Mouse (Mus musculus) T-helper 1 cell (primary cell): Measurements from ENCODE around the gene Cd276.

Experiments used
- in situ Hi-C: fragments of 300-600 bp; cut with MboI, MseI; formaldehyde crosslinking; loops from one replicate; pipeline ENCODE4 v1.15.1; 2025; ENCODE audit warnings: high pct_unique_total_duplicates

Cd276 gene

DNA sequence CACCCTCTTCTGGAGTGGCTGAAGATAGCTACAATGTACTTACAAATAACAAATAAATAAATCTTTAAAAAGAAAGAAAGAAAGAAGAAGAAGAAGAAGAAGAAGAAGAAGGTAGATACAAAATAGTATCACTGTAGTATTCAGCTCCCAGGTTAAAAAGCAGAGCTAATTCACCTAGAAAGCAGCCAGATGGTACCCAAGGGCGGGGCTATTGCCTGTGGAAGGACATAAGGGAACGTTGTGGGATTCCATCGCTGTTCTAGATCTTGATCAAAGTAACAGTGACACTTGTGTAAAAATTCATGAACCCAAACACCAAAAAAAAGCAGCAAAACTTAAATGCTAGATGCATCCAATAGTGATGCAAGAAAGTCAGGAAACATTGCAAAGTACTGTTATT lies 35.3 kb downstream of the Cd276 start:
- in situ Hi-C loops = loop anchor here (25.0 kb wide), 1 partner anchor 717 kb away; no protein-coding TSS in a partner anchor

DNA sequence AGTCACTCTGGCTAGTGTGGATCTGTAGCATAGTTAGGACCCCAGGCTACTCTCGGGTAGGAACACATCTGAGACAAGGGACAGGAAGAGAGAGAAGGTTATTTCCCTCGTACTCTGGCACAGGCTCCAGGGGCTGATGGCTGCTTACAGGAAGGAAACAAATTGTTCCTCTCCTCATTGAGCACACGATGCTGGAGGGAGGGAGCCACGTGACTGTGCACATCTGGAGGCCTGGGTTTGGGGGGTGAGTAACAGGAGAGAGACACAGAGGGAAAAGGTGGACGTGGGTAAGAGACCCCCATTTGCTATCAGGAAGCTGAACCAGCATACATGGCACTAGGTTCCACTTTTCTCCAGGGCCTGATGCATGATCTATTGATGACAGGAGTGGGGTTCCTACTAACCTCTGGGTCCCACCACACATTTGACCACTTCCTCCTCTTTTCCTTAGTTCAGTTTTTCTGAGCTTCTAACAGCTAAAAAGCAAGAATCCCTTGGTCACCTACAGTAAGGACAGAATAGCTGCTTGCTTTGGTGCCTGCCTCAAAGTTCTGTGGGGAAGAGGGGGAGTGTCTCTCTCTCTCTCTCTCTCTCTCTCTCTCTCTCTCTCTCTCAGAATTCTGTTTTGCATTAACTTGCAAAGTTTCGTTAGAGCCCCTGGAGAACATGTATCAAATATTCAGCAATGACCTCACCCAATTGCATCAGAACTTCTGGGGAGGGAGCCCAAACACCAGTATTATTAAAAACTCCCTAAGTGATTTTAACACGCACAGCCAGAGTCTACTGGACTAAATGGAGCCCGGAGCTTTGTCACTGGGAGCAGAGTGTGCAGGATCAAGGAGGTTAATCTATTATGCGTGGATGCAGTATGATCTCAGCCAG lies 37.1 kb downstream of the Cd276 start:
- in situ Hi-C loops = loop anchor here (25.0 kb wide), 1 partner anchor 719 kb away; no protein-coding TSS in a partner anchor

- in situ Hi-C loops = loop anchor here (25.0 kb wide), 1 partner anchor 721 kb away; no protein-coding TSS in a partner anchor
These were observed 38.8 kb downstream of the Cd276 start for GRCm38 (mm10) chr9:58516480-58516879.

DNA sequence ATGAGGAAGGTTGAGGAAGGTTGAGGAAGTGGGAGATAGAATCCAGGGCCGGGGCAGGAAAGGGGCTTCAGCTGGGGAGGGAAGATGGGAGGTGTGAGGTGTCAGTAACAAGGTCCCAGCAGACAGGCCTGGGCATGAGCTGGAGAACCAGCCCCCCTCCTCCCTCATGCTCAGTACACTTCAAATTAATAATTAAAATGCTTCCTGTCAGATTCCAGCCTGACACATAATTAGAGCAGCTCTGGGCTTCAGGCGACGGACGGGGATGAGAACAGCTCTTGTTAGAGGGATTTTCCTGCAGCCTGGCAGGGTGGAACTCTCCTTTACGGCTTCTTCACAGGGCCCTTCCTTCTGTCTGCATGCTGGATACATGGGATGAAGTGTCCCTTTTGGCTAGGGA lies 41.5 kb downstream of the Cd276 start:
- in situ Hi-C loops = loop anchor here (25.0 kb wide), 1 partner anchor 724 kb away; no protein-coding TSS in a partner anchor

DNA sequence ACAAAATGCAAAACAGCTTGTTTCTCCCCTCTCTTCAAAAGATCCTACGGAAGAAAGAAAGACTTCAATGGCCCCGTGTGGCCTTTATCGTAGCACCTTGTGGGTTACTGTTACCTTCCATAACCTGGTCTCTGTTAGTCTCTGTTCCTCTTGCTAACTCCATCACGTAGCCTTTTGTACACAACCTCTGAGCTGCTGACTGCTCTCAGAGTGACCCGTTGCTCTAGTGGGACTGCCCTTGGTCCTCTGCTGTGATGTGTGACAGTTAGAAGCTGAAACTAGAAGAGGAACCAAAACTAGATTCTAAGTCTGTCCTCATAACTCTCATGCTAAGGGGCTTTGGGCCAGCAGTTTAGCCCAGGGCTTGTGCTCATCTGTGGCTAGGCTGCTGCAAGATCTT lies 44.8 kb downstream of the Cd276 start:
- in situ Hi-C loops = loop anchor here (25.0 kb wide), 1 partner anchor 727 kb away; no protein-coding TSS in a partner anchor

DNA sequence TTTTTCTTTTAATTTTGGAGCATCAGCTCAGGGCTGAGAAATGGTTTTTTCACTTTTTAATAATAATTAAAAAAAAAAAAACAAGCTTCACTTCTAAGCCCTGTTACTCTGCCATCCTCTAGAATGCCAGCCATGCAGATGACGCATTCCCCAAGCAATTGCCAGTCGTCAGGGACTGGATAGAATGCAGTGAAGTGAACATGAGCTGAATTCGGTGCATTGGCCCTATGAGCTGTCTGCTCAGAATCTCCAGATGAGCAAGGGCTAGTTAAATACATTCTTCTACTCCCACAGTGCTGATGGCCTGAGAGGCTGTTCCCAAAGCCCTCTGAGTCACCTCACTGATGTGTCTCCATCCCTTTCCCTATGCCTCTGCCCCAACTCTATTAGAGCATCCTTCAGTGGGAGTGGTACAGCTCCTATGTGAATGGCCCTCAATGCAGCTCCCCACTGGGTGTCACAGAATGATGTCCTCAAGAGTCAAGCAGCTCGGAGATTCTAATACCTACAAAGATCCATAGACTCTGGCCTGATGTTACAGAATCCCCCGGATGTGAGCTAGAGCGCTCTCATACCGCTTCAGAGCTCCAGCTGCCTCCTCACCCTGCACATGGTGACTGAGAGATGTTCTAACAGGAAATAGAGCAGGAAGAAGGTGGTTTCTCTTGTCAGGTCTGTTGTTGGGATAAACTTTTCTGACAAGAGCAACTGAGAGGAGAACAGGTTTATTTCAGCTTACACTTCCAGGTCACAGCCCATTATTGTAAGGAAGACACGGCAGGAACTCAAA lies 47.8 kb downstream of the Cd276 start:
- in situ Hi-C loops = loop anchor here (25.0 kb wide), 1 partner anchor 730 kb away; no protein-coding TSS in a partner anchor

- in situ Hi-C loops = loop anchor here (25.0 kb wide), 1 partner anchor 736 kb away; no protein-coding TSS in a partner anchor
These were observed 54.3 kb downstream of the Cd276 start for GRCm38 (mm10) chr9:58500946-58501345.

DNA sequence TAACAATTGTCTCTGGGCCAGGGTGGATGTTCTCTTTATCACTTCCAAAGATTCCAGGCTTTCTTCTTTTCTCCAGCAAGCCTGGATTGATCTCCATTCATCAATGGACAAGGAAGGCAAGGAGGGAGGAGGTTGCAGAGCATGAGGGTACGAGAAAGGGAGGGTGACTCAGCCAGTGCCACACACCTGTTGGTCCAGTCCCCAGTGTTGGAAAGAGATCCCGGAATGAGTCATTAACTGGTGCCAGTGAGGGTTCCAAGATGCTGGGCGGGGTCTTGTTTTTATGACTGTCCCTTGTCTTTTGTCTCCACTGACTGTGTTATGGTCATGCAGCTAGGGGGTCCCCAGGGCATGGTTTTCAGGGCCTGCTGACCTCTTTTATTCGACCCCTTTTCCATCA lies 57.3 kb downstream of the Cd276 start:
- in situ Hi-C loops = no loop called here

DNA sequence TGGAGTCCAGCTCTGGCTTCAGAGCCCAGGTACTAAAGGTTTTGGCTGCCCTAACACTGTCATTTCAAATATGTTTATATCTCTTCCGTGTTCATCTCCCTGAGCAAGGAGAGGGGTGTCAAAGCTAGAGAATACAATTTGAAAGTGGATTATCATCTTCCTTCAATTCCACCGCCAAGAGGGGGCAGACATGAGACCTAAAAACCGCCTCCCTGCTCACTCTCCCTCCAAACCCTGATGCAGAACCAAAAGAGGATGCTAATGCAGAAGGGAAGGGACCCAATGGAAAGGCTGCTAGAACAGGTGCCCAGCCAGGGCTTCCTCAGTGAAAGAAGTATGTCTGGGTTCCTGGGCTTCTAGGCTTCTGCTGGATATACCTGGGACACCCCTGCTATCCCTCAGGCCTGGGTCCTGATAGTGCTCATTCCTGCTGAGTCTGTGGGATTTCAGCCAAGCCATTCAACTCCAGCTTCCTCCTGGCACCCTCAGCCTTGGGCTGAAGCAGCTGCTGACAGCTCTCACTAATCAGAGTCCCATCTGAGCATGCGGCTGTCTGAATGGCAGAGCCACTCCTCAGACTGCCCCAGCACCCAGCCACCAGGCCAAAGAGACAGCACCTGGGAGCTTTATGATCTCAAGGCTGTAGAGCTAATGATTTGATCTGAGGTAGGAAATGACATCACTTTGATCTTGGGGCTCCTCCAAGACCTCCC lies 58.6 kb downstream of the Cd276 start:
- in situ Hi-C loops = no loop called here

DNA sequence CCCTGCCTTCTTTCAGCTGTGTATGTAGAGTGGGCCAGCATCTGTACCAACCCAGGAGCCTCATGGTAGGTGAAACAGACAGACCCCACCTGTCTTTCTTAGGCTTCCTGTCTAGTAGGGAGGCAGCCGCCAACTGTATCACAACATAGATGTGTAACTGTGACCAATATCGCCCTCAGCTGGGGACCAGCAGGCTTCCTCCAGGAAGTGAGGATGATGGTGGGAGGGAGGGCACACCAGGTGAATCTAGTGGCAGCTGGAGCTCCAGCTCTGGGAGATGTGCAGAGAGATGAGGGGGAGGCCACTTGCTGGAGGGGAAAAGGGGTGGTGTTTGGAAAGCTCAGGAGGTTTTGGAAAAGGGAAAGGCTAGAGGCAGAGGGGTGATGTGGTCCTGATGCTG lies 60.2 kb downstream of the Cd276 start:
- in situ Hi-C loops = no loop called here

- in situ Hi-C loops = no loop called here
These were observed 64.8 kb downstream of the Cd276 start for GRCm38 (mm10) chr9:58490391-58490790.

DNA sequence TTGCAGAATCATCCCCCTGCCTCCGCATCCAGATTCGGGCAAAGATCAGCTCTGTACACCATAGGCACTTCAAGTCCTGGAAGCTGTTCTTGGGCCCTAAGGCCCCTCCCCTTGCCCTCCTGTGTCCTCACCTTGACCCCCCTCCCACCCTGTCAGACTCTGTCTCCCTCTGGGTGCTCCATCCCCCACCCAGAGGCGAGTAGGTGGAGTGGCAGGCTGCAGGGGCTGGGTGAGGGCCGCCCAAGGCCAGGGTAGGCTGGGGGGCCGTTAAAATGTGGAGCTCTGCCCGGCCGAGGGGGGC lies 65.4 kb downstream of the Cd276 start:
- in situ Hi-C loops = no loop called here

DNA sequence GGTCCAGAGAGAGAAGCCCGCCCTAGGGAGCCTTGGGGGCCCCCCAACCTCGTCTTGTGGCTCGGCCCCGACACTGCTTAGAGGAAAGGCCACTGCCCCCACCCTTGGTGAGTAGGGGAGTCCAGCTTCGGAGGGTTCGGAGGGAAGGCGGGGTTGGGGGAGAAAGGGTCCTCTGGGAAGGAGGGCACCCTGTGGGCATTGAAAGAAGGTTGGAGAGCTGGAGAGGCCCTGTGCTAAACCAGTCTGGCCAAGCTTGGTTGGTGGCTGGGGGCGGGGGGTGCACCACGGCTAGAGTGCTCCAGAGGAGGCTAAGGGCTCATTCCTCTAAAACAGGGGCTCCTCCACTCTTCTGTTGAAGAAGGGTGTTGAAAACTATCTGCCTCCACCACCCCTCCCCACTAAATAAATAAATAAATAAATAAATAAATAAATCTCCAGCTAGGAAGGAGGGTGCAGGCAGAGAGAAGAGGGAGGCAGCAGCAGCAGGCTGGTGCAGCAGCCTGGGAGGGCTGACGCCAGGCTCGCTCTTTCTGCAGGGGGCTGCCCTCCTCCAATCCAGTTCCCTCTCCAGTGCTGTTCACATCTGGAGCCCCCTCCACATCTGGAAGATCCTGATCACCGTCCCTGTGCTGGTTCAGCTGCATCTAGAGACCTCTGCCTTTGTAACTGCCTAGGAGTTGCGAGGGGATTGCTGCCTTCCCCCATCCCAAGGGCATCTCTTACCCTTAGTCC lies 65.9 kb downstream of the Cd276 start:
- in situ Hi-C loops = no loop called here

- in situ Hi-C loops = no loop called here
These were observed 67.1 kb downstream of the Cd276 start, which contains the start of gene Insyn1 for GRCm38 (mm10) chr9:58487851-58488801. Insyn1 (plus strand) TSS chr9:58488603.

DNA sequence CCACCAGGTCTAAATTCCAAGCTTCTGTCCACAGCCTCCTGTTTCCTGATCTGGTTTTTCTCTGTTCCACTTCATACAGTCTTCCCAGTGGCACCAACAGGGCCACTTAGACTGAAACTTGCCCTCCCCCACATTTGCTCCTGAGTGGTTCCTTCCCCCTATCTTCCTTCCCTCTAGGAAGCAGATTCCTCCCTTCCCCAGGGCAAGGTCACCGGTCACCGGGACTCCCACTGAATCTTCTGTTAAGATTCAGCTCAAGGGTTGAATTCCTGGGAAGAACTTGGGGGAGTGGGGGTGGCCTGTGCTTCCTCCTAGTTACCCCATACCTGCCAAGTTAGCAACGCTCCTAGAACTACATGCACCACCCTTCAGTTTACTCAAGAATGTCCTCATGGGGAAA lies 68.2 kb downstream of the Cd276 start:
- in situ Hi-C loops = no loop called here
